Mouse (Mus musculus) thymus, postnatal 4 days (tissue): ENCODE data around the gene Hnrnph1.
"Not testable (repeated sequence)": the region's sequence is repeated elsewhere in the genome, so short reads cannot be mapped to it uniquely, and the experiment has no call there.

Experiments
- DNase-seq: peaks from one replicate; pipeline ENCODE4 v3.0.0; 2021

Hnrnph1 gene

GRCm38 (mm10) chr11:50376911-50377891 is at the start of gene Hnrnph1:
Gene Hnrnph1 (plus strand): TSS chr11:50376990.
- peak; percentile 99 for DNase-seq

DNA sequence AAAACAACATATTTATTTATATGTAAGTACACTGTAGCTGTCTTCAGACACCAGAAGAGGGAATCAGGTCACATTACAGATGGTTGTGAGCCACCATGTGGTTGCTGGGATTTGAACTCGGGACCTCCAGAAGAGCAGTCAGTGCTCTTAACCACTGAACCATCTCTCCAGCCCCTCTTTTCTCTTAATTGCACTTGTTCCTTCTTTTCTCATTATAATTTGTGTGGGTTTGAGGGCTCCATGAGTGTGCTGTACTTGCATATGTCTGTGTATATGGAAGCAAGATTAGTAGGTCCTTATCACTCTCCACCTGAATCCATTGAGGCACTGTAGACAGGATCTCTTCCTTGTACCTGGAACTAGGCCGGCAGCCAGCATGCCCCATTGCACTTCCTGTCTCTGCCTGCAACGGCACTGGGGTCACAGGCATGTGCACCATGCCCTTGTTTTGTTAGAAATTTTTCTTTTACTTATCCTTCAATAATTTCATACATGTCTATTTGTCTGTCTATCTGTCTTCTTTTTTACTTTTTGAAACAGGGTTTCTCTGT is 48.6 kb upstream of the Hnrnph1 start:
- DNase-seq, result peak; percentile 15

DNA sequence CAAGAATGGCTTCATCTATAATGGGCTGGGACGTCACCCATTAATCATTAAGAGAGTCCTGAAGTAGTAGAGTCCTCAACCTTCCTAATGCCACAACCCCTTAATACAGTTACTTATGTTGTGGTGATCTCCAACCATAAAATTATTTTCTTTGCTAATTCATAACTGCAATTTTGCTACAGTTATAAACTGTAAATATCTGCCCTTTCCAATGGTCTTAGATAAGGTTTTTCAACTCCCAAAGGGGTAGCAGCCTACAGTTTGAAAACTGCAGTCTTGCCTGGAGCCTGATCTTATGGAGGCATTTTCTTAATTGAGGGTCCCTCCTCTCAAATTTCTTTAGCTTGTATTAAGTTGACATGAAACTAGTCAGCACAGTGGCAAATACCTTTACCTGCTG is 47.4 kb upstream of the Hnrnph1 start:
- no peak for DNase-seq

GRCm38 (mm10) chr11:50333181-50333580 is 43.6 kb upstream of the Hnrnph1 start:
- no peak for DNase-seq

- no peak for DNase-seq
Observed at GRCm38 (mm10) chr11:50336126-50336525, 40.7 kb upstream of the Hnrnph1 start.

GRCm38 (mm10) chr11:50336891-50337290 is 39.9 kb upstream of the Hnrnph1 start:
- no peak for DNase-seq

- DNase-seq, result no peak
Observed at GRCm38 (mm10) chr11:50345486-50345885, 31.3 kb upstream of the Hnrnph1 start.

DNA sequence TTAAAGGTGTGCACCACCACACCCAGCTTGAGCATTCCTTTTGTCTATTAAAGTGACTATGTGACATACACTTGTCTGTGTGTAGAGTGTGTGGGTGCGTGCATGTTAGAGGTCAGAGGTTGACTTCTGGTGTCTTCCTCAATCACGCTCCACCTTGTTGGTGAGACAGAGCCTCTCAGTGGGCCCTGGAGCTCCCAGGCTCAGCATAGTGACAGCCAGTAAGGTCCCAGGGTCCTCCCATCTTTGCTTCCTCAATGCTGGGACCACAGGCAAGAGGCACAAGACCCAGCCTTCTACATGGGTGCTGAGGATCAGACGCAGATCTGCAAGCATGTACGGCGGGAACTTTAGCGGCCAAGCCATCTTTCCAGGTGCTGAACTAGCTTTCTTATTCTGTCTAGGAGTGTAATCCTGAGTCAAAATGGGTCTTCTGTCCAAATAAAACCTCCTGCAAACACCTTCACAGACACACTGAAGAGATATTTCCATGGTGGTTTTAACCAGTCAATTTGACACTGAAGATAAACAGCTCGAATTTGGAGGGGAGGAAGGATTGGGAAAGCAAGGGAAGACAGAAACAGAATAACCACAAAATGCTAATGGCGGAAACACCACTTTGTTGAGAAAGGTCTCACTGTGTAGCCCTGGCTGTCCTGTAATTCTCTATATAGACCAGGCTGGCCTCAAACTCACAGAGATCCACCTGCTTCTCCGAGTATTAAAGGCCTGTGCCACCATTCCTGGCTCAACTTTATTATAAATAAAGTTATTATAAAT is 30.3 kb upstream of the Hnrnph1 start:
- no peak for DNase-seq

DNA sequence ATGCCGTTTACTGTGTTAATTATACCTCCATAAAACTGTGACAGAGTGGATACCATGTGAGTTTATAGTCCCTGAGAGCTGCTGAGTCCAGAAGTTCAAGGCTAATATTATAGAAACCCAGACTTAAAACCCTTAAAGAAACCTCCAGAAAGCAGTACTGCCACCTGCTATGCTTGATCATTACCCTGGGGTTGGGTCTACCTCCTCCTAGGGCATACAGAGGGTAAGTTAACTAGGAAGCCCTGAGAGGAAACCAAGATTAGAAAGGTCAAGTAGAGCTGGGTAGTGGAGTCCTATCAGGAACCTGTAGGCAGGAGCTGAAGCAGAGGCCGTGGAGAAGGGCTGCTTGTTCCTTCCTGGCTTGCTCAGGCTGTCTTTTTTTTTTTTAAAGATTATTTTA is 24.6 kb upstream of the Hnrnph1 start:
- no peak for DNase-seq

- DNase-seq, result no peak
Observed at GRCm38 (mm10) chr11:50354162-50354561, 22.6 kb upstream of the Hnrnph1 start, which contains the start of gene Cby3. Gene Cby3 (plus strand): TSS chr11:50354462.

- no peak for DNase-seq
Observed at GRCm38 (mm10) chr11:50354851-50355250, 21.9 kb upstream of the Hnrnph1 start.

GRCm38 (mm10) chr11:50355395-50355794 is 21.4 kb upstream of the Hnrnph1 start:
- DNase-seq, result no peak

GRCm38 (mm10) chr11:50358950-50359861 is 17.6 kb upstream of the Hnrnph1 start:
- peak; percentile 56 for DNase-seq

GRCm38 (mm10) chr11:50361282-50361681 is 15.5 kb upstream of the Hnrnph1 start:
- not testable (repeated sequence) for DNase-seq

DNA sequence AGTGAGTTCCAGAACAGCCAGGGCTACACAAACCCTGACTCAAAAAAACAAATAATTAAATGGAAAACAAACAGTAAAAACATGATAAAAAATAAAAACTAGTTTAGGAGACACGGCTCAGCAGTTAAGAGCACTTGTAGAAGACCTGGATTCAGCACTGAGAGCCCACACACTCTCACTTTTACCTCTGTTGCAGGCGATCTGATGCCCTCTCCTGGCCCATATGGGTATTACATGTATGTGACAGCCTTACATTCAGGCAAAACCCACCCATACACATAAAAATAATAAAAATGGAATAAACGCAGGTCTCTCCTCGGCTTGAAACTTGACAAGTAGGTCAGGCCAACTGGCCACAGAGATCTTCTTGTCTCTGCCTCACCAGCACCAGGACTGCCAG is 12.2 kb upstream of the Hnrnph1 start:
- peak; percentile 82 for DNase-seq

- no peak for DNase-seq
Observed at GRCm38 (mm10) chr11:50365322-50365721, 11.5 kb upstream of the Hnrnph1 start.

DNA sequence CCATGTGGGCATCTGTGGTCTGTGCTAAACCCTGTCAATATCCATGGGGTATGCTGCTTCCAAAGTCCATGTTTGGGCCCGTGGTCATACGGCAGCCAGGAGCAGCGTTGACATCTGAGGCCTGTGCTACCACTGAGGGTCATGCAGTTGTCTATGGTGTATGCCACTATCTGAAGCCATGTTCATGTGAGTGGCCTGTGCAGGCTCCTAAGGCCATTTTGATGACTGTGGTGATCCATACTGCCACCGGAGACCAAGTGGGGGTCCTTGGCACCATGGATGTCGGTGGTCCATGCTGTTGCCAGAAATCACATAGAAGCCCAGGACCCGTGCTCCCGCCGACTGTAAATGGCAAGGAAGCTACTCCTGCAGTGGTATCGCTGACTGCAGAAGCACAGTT is 9.3 kb upstream of the Hnrnph1 start:
- no peak for DNase-seq

DNA sequence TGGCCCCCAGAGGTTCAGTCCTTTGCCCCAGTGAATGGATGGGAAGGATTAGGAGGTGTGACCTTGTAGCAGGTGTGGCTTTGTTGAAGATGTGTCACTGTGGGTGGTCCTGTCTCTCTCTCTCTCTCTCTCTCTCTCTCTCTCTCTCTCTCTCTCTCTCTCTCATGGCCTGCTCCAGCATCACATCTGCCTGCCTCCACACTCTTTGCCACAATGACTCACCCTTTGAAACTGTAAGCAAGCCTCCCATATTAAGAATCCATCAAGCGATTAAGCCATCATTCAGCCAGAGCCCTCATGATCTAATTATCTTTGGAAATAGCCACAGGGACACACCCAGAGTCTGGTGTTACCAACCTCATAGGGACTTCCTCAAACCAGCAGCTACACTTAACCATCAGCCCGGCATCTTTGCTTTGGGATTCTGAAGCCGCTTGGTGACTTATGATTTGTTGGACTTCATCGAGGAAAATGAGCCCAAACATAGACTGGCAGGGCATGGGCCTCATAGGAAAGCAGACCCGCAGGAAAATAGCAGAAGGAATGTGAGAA is 7.4 kb upstream of the Hnrnph1 start:
- DNase-seq, result no peak

- no peak for DNase-seq
Observed at GRCm38 (mm10) chr11:50370969-50371368, 5.8 kb upstream of the Hnrnph1 start.

DNA sequence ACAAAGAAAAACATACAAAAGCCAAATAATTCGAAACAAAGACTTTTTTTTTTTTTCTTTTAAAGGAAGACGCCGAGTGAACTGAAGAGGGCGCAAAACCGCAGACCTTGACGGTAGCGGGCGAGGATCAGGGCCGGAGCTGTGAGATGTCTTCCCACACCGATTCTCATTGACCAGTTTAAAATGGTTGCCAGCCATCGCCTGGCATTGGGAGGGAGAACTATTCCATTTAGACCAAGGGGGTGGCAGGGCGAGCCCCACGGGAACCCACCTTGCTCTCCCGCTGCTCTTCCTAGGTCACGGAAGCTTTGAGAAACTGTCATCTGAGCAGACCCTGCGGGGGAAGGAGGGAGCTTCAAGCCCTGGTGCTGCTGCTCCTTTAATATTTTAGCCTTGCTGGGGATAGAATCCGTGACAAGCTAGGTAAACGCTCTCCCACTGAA is 5.4 kb upstream of the Hnrnph1 start:
- peak; percentile 82 for DNase-seq

GRCm38 (mm10) chr11:50371911-50372310 is 4.9 kb upstream of the Hnrnph1 start:
- no peak for DNase-seq

- no peak for DNase-seq
Observed at GRCm38 (mm10) chr11:50373086-50373485, 3.7 kb upstream of the Hnrnph1 start.
